Mouse (Mus musculus) thymus, postnatal 0 days (tissue): Measurements from ENCODE around the gene Gm21775. TPM values are rescaled to one million over a fixed set of nuclear protein-coding genes. Genes with fewer than 3 reads are reported as not detected.
"Not testable (repeated sequence)": the region's sequence is repeated elsewhere in the genome, so short reads cannot be mapped to it uniquely, and the experiment has no call there.

Source experiments
- DNase-seq: peaks from one replicate; pipeline ENCODE4 v3.0.0-alpha.2; 2015; ENCODE audit warnings: low spot score
- polyA plus RNA-seq: library from polyadenylated mRNA; unstranded; fragments of >200 nt; fragmentation: Nextera tagmentation; extraction: Ambion mirVana; gene quantifications from 2 replicates; pipeline ENCODE4 v1.2.1, GENCODE M21; 2015

Gm21775 gene
- polyA plus RNA-seq: not detected in 2 replicates

GRCm38 (mm10) chrY:10553153-10553552 lies at the start of gene Gm21775:
Gene Gm21775 (plus strand): TSS chrY:10553453.
- DNase-seq: not testable (repeated sequence)

- DNase-seq: not testable (repeated sequence)
These were observed 17.3 kb upstream of the Gm21775 start, which contains the start of gene Gm20737 for GRCm38 (mm10) chrY:10535942-10536341. Gene Gm20737 (minus strand): TSS chrY:10536042.

Other genes with a start within 250 kb of the Gm21775 start
- not detected in 2 replicates for gene Gm20834, start 228.9 kb upstream of the Gm21775 start, polyA plus RNA-seq
- gene Gm28510, start 140.7 kb upstream of the Gm21775 start, polyA plus RNA-seq: not detected in 2 replicates
- gene Gm20737, start 17.4 kb upstream of the Gm21775 start, polyA plus RNA-seq: not detected in 2 replicates
- not detected in 2 replicates for gene Gm21900, start 62.9 kb downstream of the Gm21775 start, polyA plus RNA-seq
- not detected in 2 replicates for gene Gm20777, start 199.0 kb downstream of the Gm21775 start, polyA plus RNA-seq